Mouse (Mus musculus) retina, postnatal 1 day (tissue): ENCODE results near the gene Vgll4.

Source experiments
- DNase-seq: peaks from one replicate; pipeline ENCODE4 v3.0.0-alpha.2; 2012

Vgll4 gene

GRCm38 (mm10) chr6:114970895-114971294 lies 1.1 kb upstream of the Vgll4 start:
- peak; percentile 24 for DNase-seq

- DNase-seq: peak; percentile 11
Observed at GRCm38 (mm10) chr6:114970386-114970785, 592 bp upstream of the Vgll4 start.

GRCm38 (mm10) chr6:114968361-114969212 lies 1.2 kb downstream of the Vgll4 start:
- DNase-seq: peak; percentile 84

- DNase-seq: peak; percentile 70
Observed at GRCm38 (mm10) chr6:114967623-114968022, 2.2 kb downstream of the Vgll4 start.

GRCm38 (mm10) chr6:114966396-114967154 lies 3.2 kb downstream of the Vgll4 start:
- no peak for DNase-seq

GRCm38 (mm10) chr6:114965802-114966201 lies 4.0 kb downstream of the Vgll4 start:
- DNase-seq: no peak

- no peak for DNase-seq
Observed at GRCm38 (mm10) chr6:114965396-114965795, 4.4 kb downstream of the Vgll4 start.

GRCm38 (mm10) chr6:114964235-114964634 lies 5.6 kb downstream of the Vgll4 start:
- no peak for DNase-seq

- DNase-seq: no peak
Observed at GRCm38 (mm10) chr6:114963636-114964035, 6.2 kb downstream of the Vgll4 start.

- no peak for DNase-seq
Observed at GRCm38 (mm10) chr6:114961276-114962068, 8.3 kb downstream of the Vgll4 start.

GRCm38 (mm10) chr6:114959012-114959398 lies 10.8 kb downstream of the Vgll4 start:
- DNase-seq: no peak

- no peak for DNase-seq
Observed at GRCm38 (mm10) chr6:114958249-114959011, 11.4 kb downstream of the Vgll4 start.

GRCm38 (mm10) chr6:114957756-114958155 lies 12.0 kb downstream of the Vgll4 start:
- no peak for DNase-seq

- no peak for DNase-seq
Observed at GRCm38 (mm10) chr6:114954496-114954895, 15.3 kb downstream of the Vgll4 start.

GRCm38 (mm10) chr6:114953601-114954000 lies 16.2 kb downstream of the Vgll4 start:
- no peak for DNase-seq

GRCm38 (mm10) chr6:114952356-114952755 lies 17.4 kb downstream of the Vgll4 start:
- peak; percentile 78 for DNase-seq

GRCm38 (mm10) chr6:114944456-114945438 lies 25.0 kb downstream of the Vgll4 start:
- no peak for DNase-seq

GRCm38 (mm10) chr6:114941201-114941849 lies 28.5 kb downstream of the Vgll4 start:
- no peak for DNase-seq

- no peak for DNase-seq
Observed at GRCm38 (mm10) chr6:114939666-114940065, 30.1 kb downstream of the Vgll4 start.

GRCm38 (mm10) chr6:114936941-114937313 lies 32.9 kb downstream of the Vgll4 start:
- no peak for DNase-seq
